Mouse (Mus musculus) cerebellum, adult 2 months (tissue): ENCODE results near the gene Ctdsp2.

Experiments used
- CTCF ChIP-seq: fragments of 200-500 bp; IDR thresholded peaks from 2 replicates; pipeline ENCODE4 v1.5.1; 2011; ENCODE audit warnings: low read depth, mild to moderate bottlenecking, control low read depth, low read length, moderate library complexity, borderline replicate concordance; ENCODE audit not compliant: insufficient read depth
- POLR2A ChIP-seq: fragments of 200-500 bp; IDR thresholded peaks from 2 replicates; pipeline ENCODE4 v1.6.1; 2011; ENCODE audit warnings: low read length, control low read depth, borderline replicate concordance; ENCODE audit not compliant: insufficient read depth

- TF ChIP-seq POLR2A (peak; percentile 14; the same call in 1 of the 2 replicates), CTCF (no peak)
Observed at GRCm38 (mm10) chr10:126953029-126953471, 25.5 kb upstream of the Ctdsp2 start.
